Mouse (Mus musculus): ENCODE measurements around the gene Carns1. TPM values are rescaled to one million over a fixed set of nuclear protein-coding genes. Genes with fewer than 3 reads are reported as not detected.

Carns1 gene
- total and polyA plus RNA-seq, 2 experiments: 0.65 to 1.9 TPM

- WGBS: 87% methylated on average over 8 of the region's 8 CpGs
- no peak for DNase-seq (ENCODE audit: extremely low read depth, low read depth, low spot score)
- Histone ChIP-seq H3K9ac (ENCODE audit: low read depth, low read length) (no peak overlapping the region), H3K36me3 (ENCODE audit: control insufficient read depth, insufficient read depth, low read length) (0 out of 2 replicates have a peak, but pooled peaks cover 2% of the 10 kb centered on the region), H3K4me1 (ENCODE audit: control insufficient read depth, insufficient read depth, low read length) (peaks cover 14% of the 10 kb centered on the region), H3K4me3 (ENCODE audit: insufficient read depth, low read depth, low read length) (no peak overlapping the region), H3K27ac (replicated peaks; ENCODE audit: insufficient read depth, low read depth, low read length) (no peak overlapping the region), H3K79me2 (ENCODE audit: control insufficient read depth, insufficient read depth, low read length) (peaks cover 15% of the 10 kb centered on the region; the same call in 1 of the 2 replicates), H3K27me3 (ENCODE audit: control insufficient read depth, insufficient read depth, low read length) (no peaks in the 10 kb centered on the region)
- TF ChIP-seq CTCF (IDR thresholded peaks at IDR 0.05; ENCODE audit: low read depth, low read length): no peak
- TF ChIP-seq POLR2A (IDR thresholded peaks at IDR 0.05; ENCODE audit: extremely low read depth, insufficient read depth, low read length): no peak
These were observed 22.6 kb downstream of the Carns1 start for GRCm38 (mm10) chr19:4152445-4153231.

- H3K4me1 ChIP-seq (ENCODE audit: control insufficient read depth, insufficient read depth, low read length): peaks cover 17% of the 10 kb centered on the region
- 58% methylated on average over 5 of the region's 5 CpGs for WGBS
- peaks cover 15% of the 10 kb centered on the region; the same call in 1 of the 2 replicates for H3K79me2 ChIP-seq (ENCODE audit: control insufficient read depth, insufficient read depth, low read length)
- DNase-seq (ENCODE audit: extremely low read depth, low read depth, low spot score): no peak
- H3K36me3 ChIP-seq (ENCODE audit: control insufficient read depth, insufficient read depth, low read length): 0 out of 2 replicates have a peak, but pooled peaks cover 2% of the 10 kb centered on the region
- no peak for TF ChIP-seq CTCF (IDR thresholded peaks at IDR 0.05; ENCODE audit: low read depth, low read length)
- no peak for TF ChIP-seq POLR2A (IDR thresholded peaks at IDR 0.05; ENCODE audit: extremely low read depth, insufficient read depth, low read length)
- H3K27me3 ChIP-seq (ENCODE audit: control insufficient read depth, insufficient read depth, low read length): no peaks in the 10 kb centered on the region
- H3K4me3 ChIP-seq (ENCODE audit: insufficient read depth, low read depth, low read length): no peak overlapping the region
- H3K9ac ChIP-seq (ENCODE audit: low read depth, low read length): no peak overlapping the region
- H3K27ac ChIP-seq (replicated peaks; ENCODE audit: insufficient read depth, low read depth, low read length): no peak overlapping the region
These were observed 23.4 kb downstream of the Carns1 start for GRCm38 (mm10) chr19:4151898-4152297.

GRCm38 (mm10) chr19:4151488-4151860, 23.8 kb downstream of the Carns1 start:
- peaks cover 18% of the 10 kb centered on the region for H3K4me1 ChIP-seq (ENCODE audit: control insufficient read depth, insufficient read depth, low read length)
- DNase-seq (ENCODE audit: extremely low read depth, low read depth, low spot score): no peak
- 85% methylated on average over 5 of the region's 5 CpGs for WGBS
- H3K27ac ChIP-seq (replicated peaks; ENCODE audit: insufficient read depth, low read depth, low read length): no peak overlapping the region
- H3K36me3 ChIP-seq (ENCODE audit: control insufficient read depth, insufficient read depth, low read length): 0 out of 2 replicates have a peak, but pooled peaks cover 2% of the 10 kb centered on the region
- no peak overlapping the region for H3K9ac ChIP-seq (ENCODE audit: low read depth, low read length)
- TF ChIP-seq CTCF (IDR thresholded peaks at IDR 0.05; ENCODE audit: low read depth, low read length): no peak
- no peak for TF ChIP-seq POLR2A (IDR thresholded peaks at IDR 0.05; ENCODE audit: extremely low read depth, insufficient read depth, low read length)
- no peak overlapping the region for H3K4me3 ChIP-seq (ENCODE audit: insufficient read depth, low read depth, low read length)
- H3K27me3 ChIP-seq (ENCODE audit: control insufficient read depth, insufficient read depth, low read length): no peaks in the 10 kb centered on the region
- peaks cover 15% of the 10 kb centered on the region; the same call in 1 of the 2 replicates for H3K79me2 ChIP-seq (ENCODE audit: control insufficient read depth, insufficient read depth, low read length)

GRCm38 (mm10) chr19:4150567-4151487, 24.5 kb downstream of the Carns1 start:
- no peak overlapping the region for H3K4me3 ChIP-seq (ENCODE audit: insufficient read depth, low read depth, low read length)
- H3K9ac ChIP-seq (ENCODE audit: low read depth, low read length): no peak overlapping the region
- no peaks in the 10 kb centered on the region for H3K27me3 ChIP-seq (ENCODE audit: control insufficient read depth, insufficient read depth, low read length)
- no peak overlapping the region for H3K27ac ChIP-seq (replicated peaks; ENCODE audit: insufficient read depth, low read depth, low read length)
- H3K4me1 ChIP-seq (ENCODE audit: control insufficient read depth, insufficient read depth, low read length): peaks cover 18% of the 10 kb centered on the region
- DNase-seq (ENCODE audit: extremely low read depth, low read depth, low spot score): no peak
- 0 out of 2 replicates have a peak, but pooled peaks cover 2% of the 10 kb centered on the region for H3K36me3 ChIP-seq (ENCODE audit: control insufficient read depth, insufficient read depth, low read length)
- peaks cover 15% of the 10 kb centered on the region; the same call in 1 of the 2 replicates for H3K79me2 ChIP-seq (ENCODE audit: control insufficient read depth, insufficient read depth, low read length)
- TF ChIP-seq CTCF (IDR thresholded peaks at IDR 0.05; ENCODE audit: low read depth, low read length): no peak
- TF ChIP-seq POLR2A (IDR thresholded peaks at IDR 0.05; ENCODE audit: extremely low read depth, insufficient read depth, low read length): no peak
- 93% methylated on average over 22 of the region's 22 CpGs for WGBS

GRCm38 (mm10) chr19:4149764-4150461, 25.4 kb downstream of the Carns1 start:
- DNase-seq (ENCODE audit: extremely low read depth, low read depth, low spot score): no peak
- Histone ChIP-seq H3K27me3 (ENCODE audit: control insufficient read depth, insufficient read depth, low read length) (no peaks in the 10 kb centered on the region), H3K36me3 (ENCODE audit: control insufficient read depth, insufficient read depth, low read length) (0 out of 2 replicates have a peak, but pooled peaks cover 2% of the 10 kb centered on the region), H3K27ac (replicated peaks; ENCODE audit: insufficient read depth, low read depth, low read length) (no peak overlapping the region), H3K79me2 (ENCODE audit: control insufficient read depth, insufficient read depth, low read length) (peaks cover 15% of the 10 kb centered on the region; the same call in 1 of the 2 replicates), H3K4me3 (ENCODE audit: insufficient read depth, low read depth, low read length) (peak overlapping the region; percentile 88; the same call in 1 of the 2 replicates), H3K9ac (ENCODE audit: low read depth, low read length) (0 out of 2 replicates have a peak overlapping the region, but pooled peaks have one; percentile 86), H3K4me1 (ENCODE audit: control insufficient read depth, insufficient read depth, low read length) (peaks cover 18% of the 10 kb centered on the region)
- 92% methylated on average over 17 of the region's 17 CpGs for WGBS
- TF ChIP-seq CTCF (IDR thresholded peaks at IDR 0.05; ENCODE audit: low read depth, low read length): no peak
- TF ChIP-seq POLR2A (IDR thresholded peaks at IDR 0.05; ENCODE audit: extremely low read depth, insufficient read depth, low read length): no peak
